Mouse (Mus musculus) 416B (cell line): ENCODE results near the gene Angel2.

ENCODE experiments used
- DNase-seq: peaks from one replicate; pipeline ENCODE4 v3.0.0; 2011; ENCODE audit warnings: low read depth

The Angel2 gene

GRCm38 (mm10) chr1:190980470-190980869 is 55.6 kb downstream of the Angel2 start:
- DNase-seq: no peak

GRCm38 (mm10) chr1:190981412-190981811 is 56.5 kb downstream of the Angel2 start:
- DNase-seq: no peak

- DNase-seq: peak; percentile 14
Observed at GRCm38 (mm10) chr1:190989437-190990082, 64.6 kb downstream of the Angel2 start.

- no peak for DNase-seq
Observed at GRCm38 (mm10) chr1:190995548-190995947, 70.6 kb downstream of the Angel2 start.

GRCm38 (mm10) chr1:190996346-190996877 is 71.5 kb downstream of the Angel2 start:
- DNase-seq: peak; percentile 40
